Mouse (Mus musculus) hindbrain, embryonic 13.5 days (tissue): ENCODE data around the gene Pbx1. TPM values are rescaled to one million over a fixed set of nuclear protein-coding genes. Genes with fewer than 3 reads are reported as not detected.

ENCODE experiments used
- ATAC-seq: fragments of 200-750 bp; cut with Nextera tagmentation; 2 replicates; pipeline ENCODE4 v1.8.0; 2017; ENCODE audit warnings: moderate TSS enrichment; ENCODE audit not compliant: low FRiP score
- H3K27ac ChIP-seq: fragments of 300-500 bp; sonication (generic); 2 replicates; pipeline ENCODE4 v1.5.1; 2015; ENCODE audit warnings: inconsistent platforms, mild to moderate bottlenecking, moderate library complexity
- H3K27me3 ChIP-seq: fragments of 300-500 bp; sonication (generic); 2 replicates; pipeline ENCODE4 v1.6.1; 2015; ENCODE audit warnings: mild to moderate bottlenecking, inconsistent platforms
- H3K36me3 ChIP-seq: fragments of 300-500 bp; sonication (generic); 2 replicates; pipeline ENCODE4 v1.6.1; 2015; ENCODE audit warnings: mild to moderate bottlenecking, inconsistent platforms
- H3K4me1 ChIP-seq: fragments of 300-500 bp; sonication (generic); replicated peaks from 2 replicates; pipeline ENCODE4 v1.6.1; 2015; ENCODE audit warnings: inconsistent platforms
- H3K4me2 ChIP-seq: fragments of 300-500 bp; sonication (generic); 2 replicates; pipeline ENCODE4 v1.6.1; 2015; ENCODE audit warnings: inconsistent platforms, mild to moderate bottlenecking, moderate library complexity
- H3K4me3 ChIP-seq: fragments of 300-500 bp; sonication (generic); 2 replicates; pipeline ENCODE4 v1.5.1; 2015; ENCODE audit warnings: mild to moderate bottlenecking, inconsistent platforms
- H3K9ac ChIP-seq: fragments of 300-500 bp; sonication (generic); 2 replicates; pipeline ENCODE4 v1.6.1; 2015; ENCODE audit warnings: mild to moderate bottlenecking, inconsistent platforms
- H3K9me3 ChIP-seq: fragments of 300-500 bp; sonication (generic); 2 replicates; pipeline ENCODE4 v1.6.1; 2016; ENCODE audit warnings: inconsistent platforms
- WGBS: fragments of 180-500 bp; shearing (Covaris S2); methylation state at CpG from one replicate; pipeline ENCODE4 v1.1.7; 2015; 5-methylcytosine and 5-hydroxymethylcytosine counted together
- polyA plus RNA-seq: library from polyadenylated mRNA; unstranded; fragments of >200 nt; fragmentation: Nextera tagmentation; extraction: Ambion mirVana; gene quantifications from 2 replicates; pipeline ENCODE4 v1.2.1, GENCODE M21; 2015

The Pbx1 gene
- polyA plus RNA-seq, 1 experiment from 2014 or later: 53.6 TPM

GRCm38 (mm10) chr1:168327405-168328235, 104.5 kb downstream of the Pbx1 start:
- no peak overlapping the region for H3K4me3 ChIP-seq
- peak overlapping the region; percentile 19 for H3K4me2 ChIP-seq
- peaks cover 82% of the 10 kb centered on the region for H3K4me1 ChIP-seq
- ATAC-seq: peak; percentile 54; the same call in 1 of the 2 replicates
- no peaks in the 10 kb centered on the region for H3K27me3 ChIP-seq
- no peaks in the 10 kb centered on the region for H3K9me3 ChIP-seq
- H3K27ac ChIP-seq: peak overlapping the region; percentile 82
- H3K9ac ChIP-seq: no peak overlapping the region
- 37% methylated on average over 18 of the region's 18 CpGs for WGBS
- H3K36me3 ChIP-seq: no peaks in the 10 kb centered on the region

DNA sequence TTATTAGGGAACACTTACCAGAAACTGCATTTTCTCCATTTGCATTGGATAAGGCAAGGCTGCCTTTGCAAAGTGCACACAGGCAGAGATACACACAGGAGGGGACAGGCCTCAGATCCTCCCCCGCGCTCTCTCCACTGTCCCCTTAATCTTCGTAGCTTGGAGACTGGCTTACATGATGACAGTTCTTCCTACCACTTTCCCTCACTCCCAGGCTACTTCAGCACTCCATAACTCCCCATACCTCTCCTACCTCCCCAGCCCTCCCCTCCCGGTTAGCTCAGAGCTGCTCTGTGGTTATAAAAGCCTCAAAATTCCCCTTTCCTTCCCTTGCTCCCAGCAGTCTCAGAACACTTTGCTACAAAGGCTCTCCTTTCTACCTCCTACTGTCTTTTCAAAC, 106.3 kb downstream of the Pbx1 start:
- H3K27me3 ChIP-seq: no peaks in the 10 kb centered on the region
- H3K9ac ChIP-seq: no peak overlapping the region; the same call in 1 of the 2 replicates
- H3K4me1 ChIP-seq: peaks cover 72% of the 10 kb centered on the region
- H3K9me3 ChIP-seq: no peaks in the 10 kb centered on the region
- peak overlapping the region; percentile 84 for H3K27ac ChIP-seq
- no peak overlapping the region for H3K4me3 ChIP-seq
- ATAC-seq: no peak
- 53% methylated on average over 4 of the region's 4 CpGs for WGBS
- peak overlapping the region; percentile 8; the same call in 1 of the 2 replicates for H3K4me2 ChIP-seq
- no peaks in the 10 kb centered on the region for H3K36me3 ChIP-seq

DNA sequence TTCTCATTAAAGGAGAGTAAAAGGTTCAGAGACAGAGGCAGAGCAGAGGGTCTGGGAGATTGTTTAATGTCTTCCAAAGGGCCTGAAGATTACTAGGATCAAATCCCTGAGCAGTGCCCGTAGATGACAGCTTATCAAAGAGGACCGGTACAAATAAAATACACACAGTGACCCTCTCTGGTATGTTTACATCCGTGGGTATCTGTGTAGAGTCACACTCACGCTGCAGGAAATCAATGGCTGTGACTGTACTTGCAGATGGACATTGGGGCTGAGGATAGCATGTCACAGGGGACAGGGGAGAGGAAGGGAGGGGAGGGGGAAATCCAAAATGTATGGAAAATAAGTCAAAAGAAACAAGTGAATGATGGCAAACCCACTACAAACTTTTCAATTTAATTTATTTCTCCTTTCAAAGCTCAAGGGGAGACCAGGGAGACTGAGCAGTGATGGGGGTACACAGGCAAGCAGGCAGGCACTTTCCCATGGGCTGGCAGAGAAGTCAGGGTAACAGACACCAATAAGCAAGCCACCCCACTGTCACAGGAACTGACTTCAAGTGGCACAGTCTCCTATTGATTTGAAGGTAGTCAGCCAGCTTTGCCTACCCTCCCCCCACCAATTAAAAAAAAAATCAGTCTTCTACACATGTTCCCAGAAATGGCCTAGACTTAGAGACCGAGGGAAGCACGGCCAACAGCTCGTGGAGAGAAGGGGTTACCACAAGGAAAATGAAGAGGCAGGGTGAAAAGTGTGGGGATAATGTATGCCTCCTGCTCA, 107.6 kb downstream of the Pbx1 start:
- ATAC-seq: no peak
- Histone ChIP-seq H3K9ac (0 out of 2 replicates have a peak overlapping the region, but pooled peaks have one; percentile 5), H3K27ac (peak overlapping the region; percentile 84), H3K4me3 (no peak overlapping the region), H3K4me2 (no peak overlapping the region), H3K27me3 (no peaks in the 10 kb centered on the region), H3K9me3 (no peaks in the 10 kb centered on the region), H3K36me3 (no peaks in the 10 kb centered on the region), H3K4me1 (peaks cover 65% of the 10 kb centered on the region)
- WGBS: 52% methylated on average over 7 of the region's 7 CpGs

DNA sequence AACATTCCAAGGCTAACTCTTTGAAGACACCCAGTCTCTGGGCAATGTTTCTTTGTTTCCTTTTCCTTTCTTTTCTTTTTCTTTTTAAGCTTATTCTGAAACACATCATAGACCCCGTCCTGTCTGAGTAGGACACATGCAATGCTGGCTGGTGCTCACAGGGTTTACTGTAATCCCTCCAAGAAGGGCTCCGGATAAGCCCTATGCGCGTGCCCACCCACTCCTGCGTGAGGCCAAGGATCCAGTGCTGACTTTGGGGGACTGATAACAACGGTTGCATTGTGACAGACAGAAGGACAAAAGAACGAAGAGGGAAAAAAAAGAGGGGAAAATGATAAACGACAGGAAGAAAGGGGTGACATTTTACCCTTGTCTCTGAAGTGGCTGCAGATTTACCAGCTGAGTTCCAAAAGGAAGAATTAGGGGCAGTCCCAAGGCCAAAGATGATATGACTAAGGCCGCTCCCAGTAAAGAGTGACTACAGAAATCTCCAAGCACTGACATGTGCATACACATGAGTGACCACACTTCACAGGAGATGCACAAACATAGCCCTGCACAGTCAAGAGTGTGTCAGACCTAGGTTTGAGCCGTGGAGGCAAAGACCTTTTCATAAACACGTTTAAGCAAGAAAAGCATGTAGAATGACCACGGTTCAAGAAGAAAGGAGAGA, 108.5 kb downstream of the Pbx1 start:
- Histone ChIP-seq H3K4me2 (no peak overlapping the region), H3K27ac (peak overlapping the region; percentile 84), H3K36me3 (no peaks in the 10 kb centered on the region), H3K9me3 (no peaks in the 10 kb centered on the region), H3K9ac (0 out of 2 replicates have a peak overlapping the region, but pooled peaks have one; percentile 5), H3K4me1 (peaks cover 67% of the 10 kb centered on the region), H3K27me3 (no peaks in the 10 kb centered on the region), H3K4me3 (no peak overlapping the region)
- ATAC-seq: no peak
- WGBS: 60% methylated on average over 12 of the region's 12 CpGs

GRCm38 (mm10) chr1:168322892-168323291, 109.2 kb downstream of the Pbx1 start:
- Histone ChIP-seq H3K9ac (no peak overlapping the region), H3K4me2 (no peak overlapping the region), H3K27ac (no peak overlapping the region), H3K4me3 (no peak overlapping the region), H3K9me3 (no peaks in the 10 kb centered on the region), H3K27me3 (no peaks in the 10 kb centered on the region), H3K36me3 (no peaks in the 10 kb centered on the region), H3K4me1 (peaks cover 64% of the 10 kb centered on the region)
- WGBS: 100% methylated on average over 1 of the region's 1 CpGs
- no peak for ATAC-seq

GRCm38 (mm10) chr1:168319695-168320094, 112.4 kb downstream of the Pbx1 start:
- 69% methylated on average over 5 of the region's 5 CpGs for WGBS
- Histone ChIP-seq H3K36me3 (no peaks in the 10 kb centered on the region), H3K9ac (no peak overlapping the region), H3K4me2 (no peak overlapping the region), H3K27ac (no peak overlapping the region), H3K9me3 (no peaks in the 10 kb centered on the region), H3K4me3 (no peak overlapping the region), H3K4me1 (peaks cover 37% of the 10 kb centered on the region), H3K27me3 (no peaks in the 10 kb centered on the region)
- ATAC-seq: no peak

DNA sequence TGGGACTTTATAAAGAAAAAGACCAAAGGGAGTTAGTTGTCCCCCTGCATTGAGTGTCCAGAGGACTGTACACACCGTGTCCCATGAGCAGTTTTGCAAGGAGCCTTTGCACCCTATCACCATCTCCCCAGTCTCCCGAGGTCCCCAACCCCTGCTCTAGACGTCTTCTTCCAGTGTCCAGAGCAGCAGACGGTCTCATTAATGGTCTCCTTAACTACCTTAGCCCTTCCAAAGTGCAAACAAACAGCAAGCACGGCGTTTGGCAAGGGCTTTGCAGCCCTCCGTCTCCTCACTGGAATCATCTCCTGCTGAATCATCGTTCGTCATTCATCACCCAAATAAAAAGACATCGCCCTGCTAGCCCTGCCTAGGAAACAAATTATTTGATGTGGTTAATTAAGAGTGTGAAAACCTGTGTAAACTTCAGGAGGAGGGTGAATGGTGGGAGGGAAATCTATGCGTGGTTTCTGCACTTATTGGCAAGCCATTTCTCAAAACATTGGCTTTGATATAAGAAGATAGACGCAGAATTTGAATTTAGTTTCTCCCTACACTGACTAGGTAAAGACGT, 113.1 kb downstream of the Pbx1 start:
- Histone ChIP-seq H3K4me3 (no peak overlapping the region), H3K36me3 (no peaks in the 10 kb centered on the region), H3K4me2 (no peak overlapping the region), H3K9me3 (no peaks in the 10 kb centered on the region), H3K4me1 (peaks cover 30% of the 10 kb centered on the region), H3K27ac (no peak overlapping the region), H3K9ac (no peak overlapping the region), H3K27me3 (no peaks in the 10 kb centered on the region)
- no peak for ATAC-seq
- WGBS: 50% methylated on average over 13 of the region's 13 CpGs

DNA sequence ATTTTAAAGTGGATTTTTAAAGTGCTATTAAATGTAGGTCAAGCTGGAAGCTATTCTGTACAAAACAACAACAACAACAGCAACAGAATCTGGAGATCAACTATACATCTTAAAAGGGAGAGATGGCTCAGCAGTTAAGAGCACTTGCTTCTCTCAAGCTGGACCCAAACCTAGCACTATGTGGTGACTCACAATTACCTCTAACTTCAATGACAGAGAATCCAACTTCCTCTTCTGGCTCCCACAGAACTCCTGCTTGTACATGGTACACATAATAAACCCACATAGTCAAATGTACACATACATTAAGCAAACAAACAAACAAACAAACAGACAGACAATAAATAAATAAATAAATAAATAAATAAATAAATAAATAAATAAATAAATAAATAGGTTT, 118.3 kb downstream of the Pbx1 start:
- Histone ChIP-seq H3K36me3 (no peaks in the 10 kb centered on the region), H3K9ac (no peak overlapping the region), H3K4me1 (peaks cover 30% of the 10 kb centered on the region), H3K4me2 (no peak overlapping the region), H3K27me3 (no peaks in the 10 kb centered on the region), H3K27ac (no peak overlapping the region), H3K9me3 (no peaks in the 10 kb centered on the region), H3K4me3 (no peak overlapping the region)
- no peak for ATAC-seq

DNA sequence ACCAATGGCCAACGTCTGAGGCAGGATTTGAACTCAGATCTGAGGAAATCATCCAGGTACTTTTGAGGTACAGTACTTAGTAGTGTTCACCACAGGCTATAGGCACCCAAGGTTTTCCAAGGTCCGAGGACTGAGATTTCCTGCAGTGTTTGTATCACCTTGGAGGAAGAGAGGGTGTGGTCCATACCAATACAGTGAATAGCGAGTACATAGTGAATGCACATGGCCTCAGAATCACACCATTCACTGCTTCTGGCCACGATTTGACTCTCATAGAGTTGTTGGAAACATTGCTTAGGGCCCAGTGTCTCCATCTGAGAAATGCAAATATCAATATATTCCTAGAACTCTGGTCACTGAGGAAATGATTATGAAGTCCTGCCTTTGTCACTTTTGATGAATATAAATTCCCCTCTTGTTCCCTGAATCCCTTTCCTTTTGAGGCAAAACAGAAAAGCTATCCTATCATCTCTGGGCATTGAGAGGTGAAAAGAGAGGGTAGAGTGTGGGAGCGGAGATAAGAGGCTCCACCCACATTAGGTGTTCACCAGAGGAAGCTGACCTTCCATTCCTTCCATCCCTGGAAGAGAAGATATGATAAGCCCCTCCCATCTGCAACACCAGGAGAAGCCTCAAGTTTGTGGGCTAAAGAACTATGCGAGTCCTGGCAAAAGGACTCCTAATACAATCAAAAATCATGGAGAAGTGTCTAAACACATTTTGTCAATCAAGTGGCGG, 119.2 kb downstream of the Pbx1 start:
- WGBS: 89% methylated on average over 7 of the region's 7 CpGs
- Histone ChIP-seq H3K4me1 (peaks cover 33% of the 10 kb centered on the region), H3K4me2 (no peak overlapping the region), H3K9ac (no peak overlapping the region), H3K36me3 (no peaks in the 10 kb centered on the region), H3K9me3 (no peaks in the 10 kb centered on the region), H3K27me3 (no peaks in the 10 kb centered on the region), H3K4me3 (no peak overlapping the region), H3K27ac (no peak overlapping the region)
- no peak for ATAC-seq

DNA sequence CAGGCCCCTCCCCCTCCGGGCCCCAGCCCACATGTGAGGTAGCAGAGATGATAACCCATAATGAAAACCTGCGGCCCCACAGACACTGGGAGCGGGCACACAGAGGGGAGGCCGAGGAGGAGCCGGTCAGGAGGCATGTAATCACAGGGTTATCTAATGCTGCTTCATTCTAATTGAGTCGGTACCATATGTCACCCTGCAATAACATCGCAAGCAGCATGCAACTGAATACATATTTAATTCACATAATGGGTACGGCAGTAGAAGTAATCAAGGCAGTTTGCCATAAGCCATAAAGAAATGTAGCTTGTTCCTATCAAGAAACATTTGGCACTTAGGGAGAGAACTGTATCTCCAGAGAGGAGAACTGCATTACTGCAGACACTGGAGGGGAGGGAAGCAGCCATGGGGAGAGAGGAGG, 123.0 kb downstream of the Pbx1 start:
- 0 out of 2 replicates have a peak overlapping the region, but pooled peaks have one; percentile 1 for H3K9ac ChIP-seq
- no peak overlapping the region for H3K4me3 ChIP-seq
- H3K4me2 ChIP-seq: no peak overlapping the region; the same call in 1 of the 2 replicates
- no peaks in the 10 kb centered on the region for H3K36me3 ChIP-seq
- no peaks in the 10 kb centered on the region for H3K27me3 ChIP-seq
- peak overlapping the region; percentile 53 for H3K27ac ChIP-seq
- H3K9me3 ChIP-seq: no peaks in the 10 kb centered on the region
- peak; percentile 66 for ATAC-seq
- peaks cover 42% of the 10 kb centered on the region for H3K4me1 ChIP-seq
- 37% methylated on average over 8 of the region's 8 CpGs for WGBS
